Mouse (Mus musculus) spleen, embryonic (tissue): ENCODE measurements around the gene Kdm2a.

Source experiments
- CTCF ChIA-PET: fragments of 350-600 bp; sonication (Branson Sonifier 250); formaldehyde crosslinking; loops from one replicate; lab custom pipeline; 2022; lab: Charles Lee

Kdm2a gene

DNA sequence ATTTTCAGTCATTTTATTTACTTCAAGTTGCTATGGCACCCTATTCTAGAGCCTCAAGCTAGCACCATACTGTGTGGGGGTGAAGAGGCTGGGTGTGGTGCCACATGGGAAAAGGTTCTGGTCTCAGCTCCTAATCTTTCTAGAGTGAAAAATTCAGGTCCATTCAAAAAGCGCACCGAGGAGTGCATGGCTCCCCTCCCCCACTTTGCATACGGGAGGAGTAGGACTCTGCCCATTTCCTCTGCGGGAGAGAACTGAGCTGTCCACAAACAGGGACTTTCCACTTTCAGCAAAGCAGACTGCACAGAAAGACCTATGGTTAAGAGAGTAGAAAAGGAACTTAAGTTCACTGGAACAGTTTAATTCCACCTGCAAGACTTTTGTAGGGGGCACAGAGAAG lies 65.4 kb downstream of the Kdm2a start:
- CTCF ChIA-PET = no interaction called here

DNA sequence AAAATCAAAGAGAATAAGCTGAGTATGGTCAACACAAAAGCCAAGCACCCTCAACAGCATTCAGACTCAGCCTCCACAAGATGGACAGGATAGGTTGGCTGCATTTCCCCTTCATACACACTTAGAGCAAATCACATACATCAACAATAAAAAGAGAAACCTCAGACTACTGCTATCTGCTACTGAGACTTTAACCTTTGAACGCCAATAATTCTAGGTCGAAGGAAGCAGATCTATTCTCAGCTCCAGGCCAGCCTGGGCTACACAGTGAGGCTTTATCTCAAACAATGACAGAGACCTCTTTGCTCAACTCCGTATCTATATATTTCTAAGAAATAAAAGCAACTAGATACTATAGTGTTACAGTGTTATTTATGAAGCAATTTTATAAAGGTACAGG lies 66.8 kb downstream of the Kdm2a start:
- CTCF ChIA-PET = interaction anchor here (0.7 kb wide), 1 partner anchor 91 kb away, joined by 3 read pairs; no protein-coding TSS in a partner anchor

DNA sequence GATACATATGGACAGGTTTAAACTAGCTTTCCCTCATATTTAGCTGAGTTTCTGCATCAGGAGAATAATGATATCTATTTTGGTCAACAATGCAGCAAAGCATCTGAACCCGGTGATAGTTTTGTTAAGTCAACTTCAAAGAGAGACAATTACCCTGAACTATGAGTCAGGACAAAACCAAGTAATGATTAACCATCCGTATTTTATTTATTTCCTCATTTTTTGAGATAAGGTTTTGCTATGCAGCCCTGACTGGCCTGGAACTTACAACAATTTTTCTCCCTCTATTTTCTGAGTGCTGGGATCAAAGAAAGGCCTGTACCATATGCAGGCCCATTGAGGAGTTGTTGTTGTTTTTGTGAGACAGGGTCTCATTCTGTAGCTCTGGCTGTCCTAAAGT lies 67.5 kb downstream of the Kdm2a start:
- CTCF ChIA-PET = interaction anchor here (0.5 kb wide), 1 partner anchor 38 kb away, joined by 6 read pairs; no protein-coding TSS in a partner anchor

DNA sequence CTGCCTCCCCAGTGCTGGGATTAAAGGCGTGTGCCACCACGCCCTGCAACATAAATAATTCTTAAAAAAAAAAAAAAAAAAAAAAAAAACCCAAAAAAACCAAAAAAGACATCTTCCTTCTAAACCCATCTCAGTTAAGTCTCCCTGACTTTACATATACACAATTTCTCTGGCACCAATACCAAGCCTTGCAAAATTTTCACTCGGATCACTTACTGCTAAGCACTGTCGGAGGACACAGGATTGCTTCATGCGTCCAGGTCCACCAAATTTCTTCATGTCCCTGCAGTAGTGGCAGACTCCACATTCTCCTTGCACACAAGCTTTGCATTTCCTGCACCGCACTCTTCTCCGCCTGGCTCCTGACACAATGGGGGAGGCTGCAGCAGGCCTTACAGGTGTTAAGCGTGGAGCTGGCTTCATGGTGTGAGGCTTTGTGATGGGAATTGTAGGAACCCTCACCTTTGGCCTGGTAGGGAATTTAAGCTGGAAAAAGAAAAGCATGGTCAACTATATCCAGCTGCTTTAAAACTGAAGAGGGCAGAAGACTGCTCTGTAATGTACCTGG lies 69.3 kb downstream of the Kdm2a start:
- CTCF ChIA-PET = interaction anchor here (0.6 to 0.7 kb wide), 2 partner anchors 64 to 164 kb away, joined by 3 to 4 read pairs; no protein-coding TSS in a partner anchor

DNA sequence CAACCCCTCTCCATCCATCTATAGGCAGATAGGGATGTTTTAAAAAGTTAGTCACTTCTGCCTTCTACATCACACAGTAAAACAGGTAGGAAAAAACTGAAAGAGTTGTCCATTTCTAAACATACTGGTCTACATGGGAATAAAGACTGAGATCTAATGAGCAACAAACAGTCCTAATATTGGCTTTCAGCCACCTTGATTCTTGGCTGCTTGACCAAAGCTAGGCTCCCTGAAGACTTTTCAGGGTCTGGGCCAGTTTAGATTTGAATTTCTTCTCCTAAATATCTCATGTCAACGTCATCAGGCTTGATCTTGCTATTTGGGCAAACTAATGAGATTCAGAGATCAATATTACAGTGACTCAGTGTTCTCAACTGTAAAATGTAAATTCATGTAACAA lies 71.2 kb downstream of the Kdm2a start:
- CTCF ChIA-PET = no interaction called here

DNA sequence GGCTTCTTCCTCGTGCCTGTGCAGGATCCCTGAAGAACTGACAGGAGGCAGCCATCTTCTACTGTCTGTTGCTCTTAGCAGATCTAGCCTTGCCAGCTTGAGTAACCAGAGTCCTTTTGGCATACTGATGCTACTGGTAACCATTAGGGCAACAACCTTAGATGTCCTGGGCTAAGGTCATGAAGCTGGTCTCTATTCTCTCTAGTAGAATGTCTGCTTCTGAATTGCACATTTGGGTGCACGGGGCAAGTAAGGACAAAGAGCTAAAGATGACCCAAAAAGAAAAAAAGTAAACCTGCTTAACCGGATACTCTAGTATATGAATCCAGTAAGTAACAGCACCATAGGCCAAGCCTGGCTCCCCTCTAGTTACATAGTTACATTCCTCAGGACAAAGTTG lies 72.0 kb downstream of the Kdm2a start:
- CTCF ChIA-PET = no interaction called here

DNA sequence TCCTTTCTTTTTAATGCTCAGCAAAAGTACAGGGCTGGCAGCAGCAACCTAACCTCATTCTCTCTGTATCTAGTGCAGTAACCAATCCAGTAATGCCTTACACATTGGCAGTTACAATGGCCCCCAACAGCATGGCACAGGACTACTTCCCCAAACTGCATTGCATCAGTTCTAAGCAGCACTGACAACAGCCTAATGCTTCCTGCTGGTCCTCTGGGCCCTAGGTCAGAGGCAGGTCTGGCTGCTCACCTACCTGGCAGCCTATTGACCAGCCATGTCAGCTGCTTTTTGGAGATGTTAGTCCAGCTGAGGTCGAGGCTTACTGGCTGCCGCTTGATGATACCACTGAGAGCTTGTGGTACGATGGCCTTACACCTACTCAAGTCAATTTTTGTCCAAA lies 76.0 kb downstream of the Kdm2a start:
- CTCF ChIA-PET = no interaction called here

DNA sequence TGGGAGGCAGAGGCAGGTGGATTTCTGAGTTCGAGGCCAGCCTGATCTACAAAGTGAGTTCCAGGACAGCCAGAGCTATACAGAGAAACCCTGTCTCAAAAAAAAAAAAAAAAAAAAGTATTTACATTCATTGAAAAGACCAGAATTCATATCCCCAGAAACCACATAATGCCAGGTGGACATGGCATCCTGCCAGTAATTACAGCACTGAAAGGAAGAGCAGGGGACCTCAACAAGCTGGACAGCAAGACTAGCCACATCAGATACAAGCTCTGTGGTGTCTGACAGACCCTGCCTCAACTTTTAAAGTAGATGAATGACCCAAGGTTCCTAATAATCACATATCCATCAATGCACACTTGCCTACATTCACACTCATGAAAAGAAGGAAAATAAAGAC lies 76.5 kb downstream of the Kdm2a start:
- CTCF ChIA-PET = no interaction called here

DNA sequence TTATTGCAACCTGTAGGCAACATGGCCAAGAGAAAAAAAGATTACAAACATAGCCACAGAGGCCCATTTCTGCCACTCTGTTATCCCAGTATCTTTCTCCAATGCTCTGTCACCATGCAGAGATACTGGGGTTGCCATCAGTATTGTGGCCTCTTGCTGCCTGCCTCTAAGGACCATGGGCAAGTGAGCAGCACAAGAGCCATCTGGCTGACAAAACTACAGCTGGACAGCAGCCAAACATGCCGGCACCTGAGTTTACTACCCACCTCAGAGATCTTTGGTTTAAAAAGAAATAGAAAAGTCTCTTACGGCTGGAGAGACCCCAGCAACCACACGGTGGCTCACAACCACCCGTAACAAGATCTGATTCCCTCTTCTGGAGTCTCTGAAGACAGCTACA lies 78.8 kb downstream of the Kdm2a start:
- CTCF ChIA-PET = no interaction called here

DNA sequence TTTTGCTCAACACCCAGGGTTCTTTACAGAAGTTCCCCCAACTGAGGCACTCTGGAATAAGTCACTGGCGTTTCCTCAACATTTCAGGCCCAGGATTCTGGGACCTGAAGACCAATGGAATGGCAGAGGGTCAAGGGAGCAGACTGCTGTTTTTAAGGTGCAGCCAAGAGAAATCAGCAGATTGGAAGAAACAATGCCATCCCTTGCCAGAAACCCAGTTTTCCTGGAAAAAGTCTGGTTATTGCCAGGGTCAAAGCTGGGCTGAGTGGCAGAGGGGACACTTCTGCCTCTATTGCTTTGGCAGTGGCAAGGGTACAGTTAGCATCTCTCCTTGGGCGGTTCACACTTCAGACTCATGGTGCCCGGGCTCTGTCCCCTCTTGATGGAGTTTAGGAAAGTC lies 80.9 kb downstream of the Kdm2a start:
- CTCF ChIA-PET = interaction anchor here (0.6 kb wide), 1 partner anchor 1202 kb away, joined by 4 read pairs; no protein-coding TSS in a partner anchor

DNA sequence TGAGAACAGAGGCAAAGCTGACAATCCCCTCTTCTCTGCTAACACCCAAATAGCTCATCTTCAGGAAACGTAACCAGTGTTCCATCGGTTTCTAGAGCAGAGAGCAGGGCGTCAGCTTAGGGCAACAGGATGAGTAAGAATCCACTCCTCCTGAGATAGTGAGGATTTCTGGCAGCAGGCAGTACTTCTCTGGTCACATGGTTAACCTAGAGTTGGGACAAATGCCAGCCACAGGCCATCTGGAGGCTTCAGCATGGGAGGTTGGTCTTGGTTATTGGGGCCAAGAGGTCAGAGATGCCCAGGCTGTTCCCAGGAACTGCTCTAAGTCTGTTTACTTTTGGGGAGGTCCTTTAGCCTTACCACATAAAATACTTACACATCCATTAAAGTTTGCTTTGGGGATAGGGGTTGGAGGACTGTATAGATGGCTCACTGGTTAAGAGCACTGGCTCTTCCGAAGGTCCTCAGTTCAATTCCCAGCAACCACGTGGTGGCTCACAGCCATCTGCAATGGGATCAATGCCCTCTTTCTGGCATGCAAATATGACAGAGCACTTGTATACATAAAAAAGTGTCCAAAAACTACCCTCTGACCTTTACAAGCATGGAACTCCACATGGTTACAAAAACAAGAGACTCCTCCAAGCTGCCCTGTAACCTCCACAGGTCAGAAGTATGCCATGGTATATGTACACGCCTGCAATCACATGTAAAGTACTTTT lies 82.7 kb downstream of the Kdm2a start:
- CTCF ChIA-PET = interaction anchor here (0.8 kb wide), 1 partner anchor 441 kb away, joined by 3 read pairs; no protein-coding TSS in a partner anchor

DNA sequence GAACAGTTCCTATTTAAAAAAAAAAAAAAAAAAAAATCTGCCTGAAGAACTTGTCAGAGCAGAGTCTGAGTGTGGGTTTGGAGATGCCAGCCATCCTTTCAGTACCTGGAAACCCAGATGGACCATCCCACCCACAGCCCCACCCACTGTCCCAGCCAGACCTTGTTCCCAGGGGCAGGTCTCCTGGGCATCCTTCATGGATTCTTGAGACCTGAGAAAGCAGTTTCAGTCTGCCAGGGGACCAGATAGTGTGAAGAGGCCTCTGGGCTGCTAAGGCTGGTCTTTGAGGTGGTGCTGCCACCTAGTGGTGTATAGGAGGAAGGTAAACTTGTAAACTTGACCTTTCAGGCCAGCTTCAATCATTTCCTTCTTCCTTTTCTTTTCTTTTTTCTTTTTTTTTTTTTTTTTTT lies 88.3 kb downstream of the Kdm2a start:
- CTCF ChIA-PET = interaction anchor here (0.6 to 1.2 kb wide), 3 partner anchors 40 to 291 kb away, joined by 3 to 9 read pairs (median 4); no protein-coding TSS in a partner anchor

DNA sequence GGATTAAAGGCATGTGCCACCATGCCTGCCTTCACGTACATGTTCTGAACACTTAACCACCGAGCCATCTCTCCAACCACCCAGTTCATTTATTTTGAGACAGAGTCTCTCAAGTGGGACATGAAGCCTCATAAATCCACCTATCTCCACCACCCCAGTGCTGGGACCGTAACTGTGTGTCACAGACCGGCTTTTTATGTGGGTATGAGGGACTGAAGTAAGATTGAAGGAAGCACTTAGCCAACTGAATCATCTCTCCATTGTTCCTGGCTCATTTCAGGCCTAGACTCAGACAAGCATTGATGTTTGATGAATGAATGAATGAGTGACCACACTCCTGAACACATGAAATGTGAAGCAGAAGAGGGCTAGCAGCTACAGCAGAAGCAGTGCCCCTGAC lies 88.8 kb downstream of the Kdm2a start:
- CTCF ChIA-PET = interaction anchor here (1.2 kb wide), 1 partner anchor 51 kb away, joined by 3 read pairs; no protein-coding TSS in a partner anchor

DNA sequence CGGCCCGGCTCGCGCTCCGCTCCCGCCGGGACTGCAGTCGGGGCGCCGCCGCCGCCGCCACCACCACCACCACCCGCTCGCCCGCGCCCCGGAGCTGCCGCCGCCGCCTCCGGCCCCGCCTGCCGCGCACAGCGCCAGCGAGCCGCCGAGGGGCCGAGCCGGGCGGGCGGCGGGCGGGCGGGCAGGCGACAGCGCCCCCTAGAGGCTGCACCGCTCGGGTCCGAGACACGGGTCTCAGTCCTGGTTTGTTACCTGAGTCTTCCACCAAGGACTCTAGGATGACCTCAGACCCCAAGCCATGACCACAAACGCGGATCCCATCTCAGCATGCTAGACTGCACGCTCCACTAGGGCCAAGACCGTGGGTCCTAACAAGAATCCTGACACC lies 91.9 kb downstream of the Kdm2a start, which contains the start of gene Grk2:
Grk2 (minus strand) TSS at position 33 of the 388 bp plus-strand sequence.
- CTCF ChIA-PET = interaction anchor here (1.2 kb wide), 1 partner anchor 9 kb away, joined by 6 read pairs; no protein-coding TSS in a partner anchor

DNA sequence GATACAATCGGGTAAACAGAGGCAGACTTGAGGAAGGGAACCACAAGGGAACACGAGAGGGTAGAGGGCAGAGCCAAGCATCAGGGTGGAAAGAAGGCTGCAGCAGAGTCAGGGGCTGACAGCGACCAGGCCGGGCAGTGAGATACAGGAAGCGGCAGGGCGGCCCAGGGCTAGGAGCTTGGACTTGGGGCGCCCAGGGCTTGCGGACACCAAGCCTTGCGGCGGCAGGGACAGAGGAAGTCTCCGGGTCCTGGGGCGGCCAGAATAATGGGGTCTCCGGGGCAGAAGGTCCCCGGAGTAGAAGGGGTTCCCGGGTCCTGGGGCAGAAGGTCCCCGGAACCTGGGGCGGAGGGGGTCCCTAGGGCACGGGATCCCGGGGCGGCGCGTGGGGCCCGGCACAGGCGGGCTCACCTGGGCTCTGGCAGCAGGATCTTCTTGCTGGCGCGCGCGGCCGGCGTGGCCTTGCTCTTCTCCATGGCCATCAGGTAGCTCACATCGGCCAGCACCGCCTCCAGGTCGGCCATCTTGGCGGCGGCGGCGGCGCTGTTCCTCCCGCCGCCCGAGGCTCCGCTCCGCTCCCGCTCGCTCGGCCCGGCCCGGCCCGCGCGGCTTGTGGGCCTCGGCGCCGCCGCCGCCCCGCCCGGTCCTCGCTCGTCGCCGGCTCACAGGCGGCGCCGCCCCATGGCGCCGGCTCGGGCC lies 92.4 kb downstream of the Kdm2a start:
- CTCF ChIA-PET = interaction anchor here (1.0 to 1.2 kb wide), 2 partner anchors 9 to 253 kb away, joined by 3 to 6 read pairs; no protein-coding TSS in a partner anchor

DNA sequence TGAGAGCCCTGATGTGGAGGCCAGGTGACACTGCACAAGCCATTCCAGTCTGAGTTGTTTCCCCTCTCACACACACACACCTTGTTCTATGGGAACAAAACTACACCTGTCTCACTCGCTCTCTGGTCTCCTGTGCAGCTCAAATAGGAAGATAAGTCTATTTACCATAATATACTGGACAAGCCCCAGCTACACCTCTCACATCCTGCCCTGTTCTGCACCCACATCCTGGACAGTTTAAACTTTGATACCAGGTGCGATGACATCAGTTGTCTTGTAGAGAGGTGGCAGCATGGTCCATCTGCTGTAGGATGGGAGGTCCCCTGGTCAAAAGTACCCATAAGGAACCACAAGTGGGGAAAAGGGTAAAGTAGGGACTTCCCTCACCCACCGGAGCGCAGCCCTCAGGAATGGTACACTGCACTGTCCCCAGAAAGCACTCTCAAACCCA lies 93.2 kb downstream of the Kdm2a start:
- CTCF ChIA-PET = interaction anchor here (0.6 to 1.0 kb wide), 2 partner anchors 252 to 271 kb away, joined by 3 read pairs; no protein-coding TSS in a partner anchor

DNA sequence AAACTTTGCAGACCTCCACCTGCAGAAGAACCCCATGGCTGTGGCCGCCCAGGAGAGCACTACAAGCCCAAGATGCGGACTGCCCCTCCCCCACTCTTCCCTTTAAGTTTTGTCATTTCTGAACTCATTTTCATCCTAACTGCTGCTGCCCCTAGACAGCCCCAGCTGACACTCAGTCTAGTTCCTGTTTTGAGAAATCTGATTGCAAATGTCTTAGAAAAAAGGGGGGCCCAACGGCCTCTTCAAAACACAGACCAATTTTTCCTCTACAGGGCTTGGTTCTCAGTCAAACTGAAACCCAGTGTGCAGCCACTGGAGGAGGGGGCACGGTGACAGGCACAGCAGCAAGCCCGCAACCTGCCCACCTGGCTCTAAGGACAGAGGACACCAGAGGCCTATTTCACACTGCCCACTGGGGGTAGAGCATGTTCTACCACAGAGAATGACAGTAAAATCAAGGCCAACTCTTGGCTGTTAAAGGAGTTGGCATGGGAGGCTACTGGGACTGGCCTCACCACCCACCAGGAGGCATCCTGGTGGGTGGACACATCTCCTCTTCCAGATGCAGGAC lies 93.7 kb downstream of the Kdm2a start:
- CTCF ChIA-PET = interaction anchor here (0.6 kb wide), 2 partner anchors 119 to 270 kb away, joined by 3 read pairs; no protein-coding TSS in a partner anchor

DNA sequence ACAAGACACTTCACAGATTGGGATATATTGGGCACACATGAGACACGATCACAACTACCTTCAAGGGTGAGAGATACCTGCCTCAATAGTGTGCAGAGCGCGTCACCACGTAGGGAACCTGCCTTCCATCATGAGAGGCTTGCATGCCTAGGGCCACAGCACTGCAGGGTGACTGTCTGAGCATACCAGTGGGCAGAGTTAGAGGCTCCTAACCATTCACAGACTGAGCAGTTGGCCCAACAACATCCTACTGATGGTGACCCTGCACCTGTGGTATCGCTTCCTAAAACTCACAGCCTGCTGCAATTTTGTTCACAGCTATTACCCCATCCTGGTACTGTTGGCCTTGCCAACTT lies 94.5 kb downstream of the Kdm2a start:
- CTCF ChIA-PET = interaction anchor here (0.6 to 0.8 kb wide), 3 partner anchors 9 to 118 kb away, joined by 3 read pairs; no protein-coding TSS in a partner anchor

DNA sequence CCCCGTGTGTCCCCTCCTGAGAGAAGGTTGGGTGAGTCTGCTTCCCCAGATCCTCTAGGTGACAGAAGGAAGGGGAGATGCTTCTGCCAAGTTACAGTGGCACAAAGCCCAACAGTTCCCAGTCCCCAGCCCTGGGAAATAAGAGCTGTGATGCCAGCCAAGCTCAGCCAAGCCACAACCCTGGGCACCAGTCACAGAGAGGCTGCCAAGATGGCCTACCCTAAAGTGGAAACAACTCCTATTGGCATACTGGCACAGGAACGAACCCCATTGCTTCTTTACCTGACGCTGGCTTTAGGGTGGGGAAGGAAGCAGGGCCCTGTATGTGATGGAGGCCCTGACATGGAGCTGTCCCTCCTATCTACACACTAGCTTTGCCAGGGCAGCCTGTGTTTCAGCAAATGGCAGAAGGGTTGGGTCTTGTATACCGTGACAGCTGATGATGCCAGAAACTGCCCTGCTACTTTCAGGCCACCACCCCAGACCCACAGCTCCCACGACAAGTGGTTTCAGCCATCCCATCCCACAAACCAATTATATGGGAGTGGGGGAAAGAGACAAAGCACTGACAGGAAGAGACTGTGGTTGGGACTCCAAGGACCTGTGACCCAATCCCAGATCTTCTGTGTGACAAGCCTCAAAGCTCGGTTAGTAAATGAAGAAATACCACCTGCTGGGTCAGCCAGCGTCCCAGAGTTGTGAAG lies 95.0 kb downstream of the Kdm2a start:
- CTCF ChIA-PET = interaction anchor here (0.8 to 1.3 kb wide), 3 partner anchors 9 to 19 kb away, joined by 3 read pairs; no protein-coding TSS in a partner anchor
